Mouse (Mus musculus) hindbrain, embryonic 16.5 days (tissue): ENCODE measurements at regions not wholly inside any gene's neighbourhood (a gene's known extent, or its start where the extent isn't known, plus 50 kb on each side); places are given as distances from the start of the nearest gene placed in this dataset.

ENCODE experiments used
- ATAC-seq: fragments of 200-750 bp; cut with Nextera tagmentation; 2 replicates; pipeline ENCODE4 v1.8.0; 2017; ENCODE audit warnings: moderate TSS enrichment, moderate library complexity
- H3K27ac ChIP-seq: fragments of 300-500 bp; sonication (generic); 2 replicates; pipeline ENCODE4 v1.5.1; 2014; ENCODE audit warnings: low read depth, mild to moderate bottlenecking, control low read depth, low read length, moderate library complexity
- H3K27me3 ChIP-seq: fragments of 300-500 bp; sonication (generic); replicated peaks from 2 replicates; pipeline ENCODE4 v1.6.1; 2014; ENCODE audit warnings: low read length; ENCODE audit not compliant: control insufficient read depth, insufficient read depth
- H3K36me3 ChIP-seq: fragments of 300-500 bp; sonication (generic); 2 replicates; pipeline ENCODE4 v1.6.1; 2014; ENCODE audit warnings: mild to moderate bottlenecking, low read length, moderate library complexity, mixed read lengths; ENCODE audit not compliant: control insufficient read depth, insufficient read depth
- H3K4me1 ChIP-seq: fragments of 300-500 bp; sonication (generic); 2 replicates; pipeline ENCODE4 v1.6.1; 2014; ENCODE audit warnings: low read depth, low read length; ENCODE audit not compliant: control insufficient read depth, insufficient read depth
- H3K4me2 ChIP-seq: fragments of 300-500 bp; sonication (generic); 2 replicates; pipeline ENCODE4 v1.6.1; 2014; ENCODE audit warnings: mild to moderate bottlenecking, low read length, control low read depth, moderate library complexity
- H3K4me3 ChIP-seq: fragments of 300-500 bp; sonication (generic); 2 replicates; pipeline ENCODE4 v1.5.1; 2014; ENCODE audit warnings: mild to moderate bottlenecking, low read length, control low read depth, moderate library complexity
- H3K9ac ChIP-seq: fragments of 300-500 bp; sonication (generic); 2 replicates; pipeline ENCODE4 v1.6.1; 2014; ENCODE audit warnings: low read depth, mild to moderate bottlenecking, control low read depth, low read length, moderate library complexity
- H3K9me3 ChIP-seq: fragments of 300-500 bp; sonication (generic); 2 replicates; pipeline ENCODE4 v1.6.1; 2014; ENCODE audit warnings: mild to moderate bottlenecking, low read length, moderate library complexity; ENCODE audit not compliant: control insufficient read depth
- WGBS: fragments of 180-500 bp; shearing (Covaris S2); extraction: QIAGEN DNeasy Blood & Tissue Kit; methylation state at CpG from one replicate; pipeline ENCODE4 v1.1.7; 2014; 5-methylcytosine and 5-hydroxymethylcytosine counted together

GRCm38 (mm10) chrX:105346420-105346819, 153.2 kb upstream of the Cypt2 start:
- Histone ChIP-seq H3K27ac (no peak overlapping the region), H3K4me1 (no peaks in the 10 kb centered on the region), H3K27me3 (0 out of 2 replicates have a peak, but pooled peaks cover 2% of the 10 kb centered on the region), H3K9ac (no peak overlapping the region), H3K4me2 (no peak overlapping the region), H3K36me3 (no peaks in the 10 kb centered on the region), H3K4me3 (no peak overlapping the region), H3K9me3 (no peaks in the 10 kb centered on the region)
- WGBS = 80% methylated on average over 3 of the region's 3 CpGs
- ATAC-seq = no peak

- Histone ChIP-seq H3K4me1 (no peaks in the 10 kb centered on the region), H3K4me2 (no peak overlapping the region), H3K4me3 (no peak overlapping the region), H3K9ac (no peak overlapping the region), H3K36me3 (no peaks in the 10 kb centered on the region), H3K27me3 (0 out of 2 replicates have a peak, but pooled peaks cover 2% of the 10 kb centered on the region), H3K9me3 (no peaks in the 10 kb centered on the region), H3K27ac (no peak overlapping the region)
- 11% methylated on average over 2 of the region's 2 CpGs for WGBS
- no peak for ATAC-seq
These were observed 133.3 kb upstream of the Cypt2 start for GRCm38 (mm10) chrX:105366284-105366683.

- ATAC-seq = no peak
These were observed 131.6 kb upstream of the Cypt2 start for GRCm38 (mm10) chrX:105367979-105368378.

GRCm38 (mm10) chrX:105390506-105390905, 109.1 kb upstream of the Cypt2 start:
- 14% methylated on average over 1 of the region's 1 CpGs for WGBS
- Histone ChIP-seq H3K9me3 (no peaks in the 10 kb centered on the region), H3K4me3 (peak overlapping the region; percentile 42), H3K4me2 (peak overlapping the region; percentile 57), H3K4me1 (no peaks in the 10 kb centered on the region), H3K27me3 (no peaks in the 10 kb centered on the region; the same call in 1 of the 2 replicates), H3K36me3 (0 out of 2 replicates have a peak, but pooled peaks cover 3% of the 10 kb centered on the region), H3K9ac (peak overlapping the region; percentile 55; the same call in 1 of the 2 replicates), H3K27ac (peak overlapping the region; percentile 79)
- ATAC-seq = peak; percentile 24; the same call in 1 of the 2 replicates

More at GRCm38 (mm10) chrX:105367979-105368378, 131.6 kb upstream of the Cypt2 start:
- no peak overlapping the region for H3K4me2 ChIP-seq
- H3K27ac ChIP-seq = no peak overlapping the region
- no peaks in the 10 kb centered on the region for H3K36me3 ChIP-seq
- H3K27me3 ChIP-seq = 0 out of 2 replicates have a peak, but pooled peaks cover 2% of the 10 kb centered on the region
- 85% methylated on average over 2 of the region's 2 CpGs for WGBS
- no peak overlapping the region for H3K4me3 ChIP-seq
- no peaks in the 10 kb centered on the region for H3K9me3 ChIP-seq
- no peaks in the 10 kb centered on the region for H3K4me1 ChIP-seq
- H3K9ac ChIP-seq = no peak overlapping the region

GRCm38 (mm10) chrX:105391029-105391428, 108.5 kb upstream of the Cypt2 start:
- Histone ChIP-seq H3K4me3 (peak overlapping the region; percentile 42), H3K9ac (peak overlapping the region; percentile 55), H3K9me3 (no peaks in the 10 kb centered on the region), H3K27ac (peak overlapping the region; percentile 79), H3K4me1 (no peaks in the 10 kb centered on the region), H3K36me3 (0 out of 2 replicates have a peak, but pooled peaks cover 3% of the 10 kb centered on the region), H3K27me3 (no peaks in the 10 kb centered on the region; the same call in 1 of the 2 replicates), H3K4me2 (peak overlapping the region; percentile 57)
- 0 out of 2 replicates have a peak, but pooled peaks have one; percentile 31 for ATAC-seq

- Histone ChIP-seq H3K4me3 (peak overlapping the region; percentile 42), H3K9me3 (no peaks in the 10 kb centered on the region), H3K4me1 (no peaks in the 10 kb centered on the region), H3K27me3 (no peaks in the 10 kb centered on the region; the same call in 1 of the 2 replicates), H3K4me2 (peak overlapping the region; percentile 57), H3K36me3 (0 out of 2 replicates have a peak, but pooled peaks cover 3% of the 10 kb centered on the region), H3K9ac (peak overlapping the region; percentile 55), H3K27ac (peak overlapping the region; percentile 88)
- ATAC-seq = peak; percentile 98
- 25% methylated on average over 8 of the region's 8 CpGs for WGBS
These were observed 107.7 kb upstream of the Cypt2 start for GRCm38 (mm10) chrX:105391680-105392462.

GRCm38 (mm10) chrX:105393259-105393658, 106.3 kb upstream of the Cypt2 start:
- no peak for ATAC-seq

GRCm38 (mm10) chrX:105413351-105413750, 86.2 kb upstream of the Cypt2 start:
- Histone ChIP-seq H3K27me3 (peaks cover 2% of the 10 kb centered on the region; the same call in 1 of the 2 replicates), H3K27ac (no peak overlapping the region), H3K4me3 (no peak overlapping the region), H3K9me3 (no peaks in the 10 kb centered on the region), H3K9ac (no peak overlapping the region), H3K36me3 (no peaks in the 10 kb centered on the region), H3K4me1 (no peaks in the 10 kb centered on the region), H3K4me2 (no peak overlapping the region)
- ATAC-seq = no peak
- 71% methylated on average over 5 of the region's 5 CpGs for WGBS

More at GRCm38 (mm10) chrX:105393259-105393658, 106.3 kb upstream of the Cypt2 start:
- H3K27me3 ChIP-seq = no peaks in the 10 kb centered on the region; the same call in 1 of the 2 replicates
- 49% methylated on average over 10 of the region's 11 CpGs for WGBS
- no peak overlapping the region for H3K4me3 ChIP-seq
- H3K36me3 ChIP-seq = no peaks in the 10 kb centered on the region
- H3K4me1 ChIP-seq = no peaks in the 10 kb centered on the region
- no peak overlapping the region for H3K27ac ChIP-seq
- no peaks in the 10 kb centered on the region for H3K9me3 ChIP-seq
- H3K9ac ChIP-seq = no peak overlapping the region
- no peak overlapping the region for H3K4me2 ChIP-seq

GRCm38 (mm10) chrX:105420976-105421375, 78.6 kb upstream of the Cypt2 start:
- WGBS = 50% methylated on average over 3 of the region's 3 CpGs
- no peaks in the 10 kb centered on the region for H3K9me3 ChIP-seq
- no peak overlapping the region for H3K4me3 ChIP-seq
- no peaks in the 10 kb centered on the region; the same call in 1 of the 2 replicates for H3K27me3 ChIP-seq
- H3K36me3 ChIP-seq = no peaks in the 10 kb centered on the region
- ATAC-seq = no peak
- H3K27ac ChIP-seq = no peak overlapping the region
- H3K4me2 ChIP-seq = no peak overlapping the region
- no peak overlapping the region for H3K9ac ChIP-seq
- H3K4me1 ChIP-seq = no peaks in the 10 kb centered on the region
